Mouse (Mus musculus): ENCODE results near the gene Ptprt. TPM values are rescaled to one million over a fixed set of nuclear protein-coding genes. Genes with fewer than 3 reads are reported as not detected.

The Ptprt gene
- polyA plus RNA-seq, 1 experiment, result not detected

DNA sequence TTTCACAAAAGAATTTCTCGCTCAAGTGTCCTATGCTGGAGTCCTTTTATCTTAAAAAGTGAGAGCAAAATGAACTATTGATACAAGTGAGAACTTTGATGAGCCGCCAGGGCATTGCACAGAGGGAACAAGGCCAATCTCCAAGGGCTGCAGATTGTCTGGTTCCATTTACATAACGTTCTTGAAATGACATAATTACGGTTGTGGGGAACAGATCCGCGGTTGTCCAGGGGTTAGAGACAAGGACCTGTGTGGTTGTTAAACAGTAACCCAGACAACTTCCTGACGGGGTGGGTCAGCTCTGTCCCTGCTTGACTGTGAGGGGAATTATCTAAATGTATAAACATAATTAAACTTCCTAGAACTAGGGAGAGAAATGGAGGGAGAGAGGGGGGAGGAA is 129.3 kb downstream of the Ptprt start:
- TF ChIP-seq CTCF (IDR thresholded peaks at IDR 0.05; ENCODE audit: low read depth, low read length), result no peak
- no peak for TF ChIP-seq POLR2A (IDR thresholded peaks at IDR 0.05; ENCODE audit: borderline replicate concordance, low read depth, low read length)
- H3K4me3 ChIP-seq (ENCODE audit: insufficient read depth, low read length), result no peak overlapping the region
- no peak overlapping the region for H3K27ac ChIP-seq (ENCODE audit: insufficient read depth, low read depth, low read length)
- no peaks in the 10 kb centered on the region for H3K4me1 ChIP-seq (ENCODE audit: control insufficient read depth, insufficient read depth, low read length)

DNA sequence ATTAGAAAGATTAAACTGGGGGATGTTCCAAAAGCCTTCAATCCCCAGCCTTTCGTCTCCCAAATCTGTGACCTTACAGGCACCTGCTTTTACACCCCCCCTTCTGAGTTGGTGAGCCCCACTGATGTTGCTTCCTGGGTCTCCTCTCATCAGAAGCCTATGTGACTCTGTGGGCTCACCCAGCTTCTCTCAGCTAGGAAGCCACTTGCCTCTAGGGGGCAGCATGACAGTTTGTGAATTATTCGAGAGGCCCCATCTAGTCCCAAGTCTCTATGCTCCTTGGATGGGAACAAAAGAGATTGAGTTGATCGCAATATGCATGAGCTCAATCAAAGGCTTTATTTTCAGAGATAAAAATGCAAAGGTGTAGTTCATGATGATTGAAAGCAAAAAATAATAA is 132.0 kb downstream of the Ptprt start:
- Histone ChIP-seq H3K27ac (ENCODE audit: insufficient read depth, low read depth, low read length) (no peak overlapping the region), H3K4me1 (ENCODE audit: control insufficient read depth, insufficient read depth, low read length) (no peaks in the 10 kb centered on the region), H3K4me3 (ENCODE audit: insufficient read depth, low read length) (no peak overlapping the region)
- no peak for TF ChIP-seq POLR2A (IDR thresholded peaks at IDR 0.05; ENCODE audit: borderline replicate concordance, low read depth, low read length)
- no peak for TF ChIP-seq CTCF (IDR thresholded peaks at IDR 0.05; ENCODE audit: low read depth, low read length)

DNA sequence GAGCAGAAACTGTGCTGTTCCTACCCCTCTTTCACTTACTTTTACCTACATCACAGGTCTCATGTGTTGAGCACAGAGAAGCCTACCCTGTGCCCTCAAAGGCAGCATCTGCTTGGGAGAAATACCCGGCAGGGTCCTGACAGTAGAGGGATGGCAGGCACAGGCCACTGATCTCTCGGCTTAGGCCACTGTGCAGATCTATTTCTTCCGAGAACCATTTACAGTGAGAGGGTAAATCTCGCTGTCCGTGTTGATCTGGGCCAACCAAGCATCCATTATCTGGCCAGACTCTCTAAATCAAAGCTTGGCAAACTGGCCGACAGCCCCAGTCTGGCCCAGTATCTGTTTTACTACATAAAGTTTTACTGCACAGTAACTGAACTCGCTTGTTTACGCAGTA is 145.0 kb downstream of the Ptprt start:
- no peak overlapping the region for H3K4me3 ChIP-seq (ENCODE audit: insufficient read depth, low read length)
- no peaks in the 10 kb centered on the region for H3K4me1 ChIP-seq (ENCODE audit: control insufficient read depth, insufficient read depth, low read length)
- H3K27ac ChIP-seq (ENCODE audit: insufficient read depth, low read depth, low read length), result no peak overlapping the region
- TF ChIP-seq CTCF (IDR thresholded peaks at IDR 0.05; ENCODE audit: low read depth, low read length), result no peak
- TF ChIP-seq POLR2A (IDR thresholded peaks at IDR 0.05; ENCODE audit: borderline replicate concordance, low read depth, low read length), result no peak

DNA sequence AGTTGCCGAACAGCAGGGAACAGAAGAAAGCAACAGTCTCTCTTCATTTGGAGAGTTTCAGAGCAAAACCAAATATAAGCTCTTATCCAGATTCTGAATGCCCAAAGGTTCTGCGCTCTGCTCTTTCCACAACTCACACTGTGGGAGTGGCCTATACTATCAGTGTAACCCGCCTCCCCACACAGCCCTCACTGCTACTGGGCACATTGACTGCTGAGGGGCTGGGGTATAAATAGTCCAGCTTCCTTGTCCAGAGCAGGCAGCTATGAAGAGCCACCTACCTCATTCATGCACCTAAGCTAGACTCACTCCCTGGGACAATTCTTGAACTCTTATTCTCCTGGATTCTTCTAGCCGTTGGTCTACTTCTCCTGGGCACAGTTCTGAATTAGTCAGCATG is 147.9 kb downstream of the Ptprt start:
- no peaks in the 10 kb centered on the region for H3K4me1 ChIP-seq (ENCODE audit: control insufficient read depth, insufficient read depth, low read length)
- TF ChIP-seq CTCF (IDR thresholded peaks at IDR 0.05; ENCODE audit: low read depth, low read length) (no peak), POLR2A (IDR thresholded peaks at IDR 0.05; ENCODE audit: borderline replicate concordance, low read depth, low read length) (no peak)
- no peak overlapping the region for H3K4me3 ChIP-seq (ENCODE audit: insufficient read depth, low read length)

DNA sequence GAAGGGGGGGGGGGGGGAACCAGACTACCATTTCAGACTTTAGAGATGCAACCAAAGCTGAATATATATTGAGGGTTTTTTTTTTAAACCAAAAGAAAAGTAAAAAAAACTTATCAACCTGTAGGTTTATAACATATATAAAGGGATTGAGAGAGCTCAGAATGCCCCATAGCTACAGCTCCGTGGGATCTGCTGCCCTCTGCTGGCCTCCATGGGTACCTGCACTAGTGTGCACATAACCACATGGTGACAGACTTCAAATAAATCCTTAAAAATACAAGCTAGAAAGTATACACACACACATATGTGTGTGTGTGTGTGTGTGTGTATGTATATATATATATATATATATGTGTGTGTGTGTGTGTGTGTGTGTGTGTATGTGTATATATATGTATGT is 148.9 kb downstream of the Ptprt start:
- H3K4me1 ChIP-seq (ENCODE audit: control insufficient read depth, insufficient read depth, low read length), result no peaks in the 10 kb centered on the region
- H3K27ac ChIP-seq (ENCODE audit: insufficient read depth, low read depth, low read length), result no peak overlapping the region
- no peak overlapping the region for H3K4me3 ChIP-seq (ENCODE audit: insufficient read depth, low read length)
- TF ChIP-seq POLR2A (IDR thresholded peaks at IDR 0.05; ENCODE audit: borderline replicate concordance, low read depth, low read length) (no peak), CTCF (IDR thresholded peaks at IDR 0.05; ENCODE audit: low read depth, low read length) (no peak)

More for the DNA sequence above, 147.9 kb downstream of the Ptprt start:
- H3K27ac ChIP-seq (ENCODE audit: insufficient read depth, low read depth, low read length), result no peak overlapping the region

DNA sequence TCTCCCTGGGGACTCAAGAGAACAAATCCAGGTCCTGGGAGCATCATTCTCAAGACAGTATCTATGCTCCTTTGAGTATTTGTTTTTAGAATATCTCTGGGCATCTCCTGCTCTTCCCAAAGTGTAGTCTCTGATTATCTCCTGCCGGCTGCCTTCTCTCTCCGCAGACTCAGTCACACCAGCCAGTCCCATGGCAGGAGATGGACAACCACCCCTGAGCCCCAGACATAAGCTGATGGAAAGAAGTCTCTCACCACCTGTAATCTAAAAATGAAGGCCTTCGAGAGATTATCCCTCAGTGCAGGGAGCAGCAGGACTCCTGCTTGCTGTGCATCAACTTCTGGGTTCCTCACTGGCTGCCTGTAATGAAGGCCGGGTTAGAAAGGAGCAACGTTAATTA is 151.9 kb downstream of the Ptprt start:
- Histone ChIP-seq H3K27ac (ENCODE audit: insufficient read depth, low read depth, low read length) (no peak overlapping the region), H3K4me1 (ENCODE audit: control insufficient read depth, insufficient read depth, low read length) (no peaks in the 10 kb centered on the region), H3K4me3 (ENCODE audit: insufficient read depth, low read length) (no peak overlapping the region)
- TF ChIP-seq POLR2A (IDR thresholded peaks at IDR 0.05; ENCODE audit: borderline replicate concordance, low read depth, low read length) (no peak), CTCF (IDR thresholded peaks at IDR 0.05; ENCODE audit: low read depth, low read length) (no peak)

DNA sequence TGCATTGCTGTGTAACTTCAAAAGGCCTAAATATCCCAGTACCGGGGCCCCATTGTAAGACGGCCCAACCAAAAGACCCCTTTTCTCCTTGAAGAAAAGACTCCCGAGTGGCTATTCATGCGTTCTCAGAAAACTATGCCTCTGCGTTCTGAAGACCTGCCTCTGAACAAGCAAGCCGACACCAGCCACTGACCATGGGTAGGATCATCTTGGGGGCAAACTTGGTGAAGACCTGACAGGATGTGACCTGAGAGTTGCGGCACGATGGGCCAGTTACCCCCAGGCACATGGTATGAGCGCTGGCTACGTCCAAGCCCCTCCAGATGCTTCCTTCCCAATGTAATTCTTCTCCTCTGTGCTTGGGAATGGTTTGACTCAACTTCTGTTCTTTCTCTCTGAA is 153.3 kb downstream of the Ptprt start:
- Histone ChIP-seq H3K27ac (ENCODE audit: insufficient read depth, low read depth, low read length) (no peak overlapping the region), H3K4me1 (ENCODE audit: control insufficient read depth, insufficient read depth, low read length) (no peaks in the 10 kb centered on the region), H3K4me3 (ENCODE audit: insufficient read depth, low read length) (no peak overlapping the region)
- no peak for TF ChIP-seq CTCF (IDR thresholded peaks at IDR 0.05; ENCODE audit: low read depth, low read length)

DNA sequence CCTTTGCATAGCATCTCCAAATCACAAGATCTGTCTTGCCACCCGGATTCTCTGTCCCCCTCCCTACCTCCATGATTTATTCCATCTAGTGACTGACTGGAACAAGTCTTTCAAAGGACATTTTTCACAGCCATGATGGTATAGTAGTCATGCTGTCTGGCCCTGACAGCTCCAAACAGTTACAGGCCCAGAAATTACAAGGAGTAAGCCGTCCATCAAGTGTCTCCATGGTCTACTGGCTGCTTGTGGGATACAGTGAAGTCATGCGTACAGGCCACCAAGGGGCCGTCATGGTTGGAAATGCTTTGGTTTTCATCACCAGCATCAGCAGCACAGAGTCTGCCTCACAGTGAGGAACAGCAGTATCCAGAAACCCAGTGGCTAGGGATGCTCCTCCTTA is 156.1 kb downstream of the Ptprt start:
- no peaks in the 10 kb centered on the region for H3K4me1 ChIP-seq (ENCODE audit: control insufficient read depth, insufficient read depth, low read length)
- no peak overlapping the region for H3K27ac ChIP-seq (ENCODE audit: insufficient read depth, low read depth, low read length)
- no peak overlapping the region for H3K4me3 ChIP-seq (ENCODE audit: insufficient read depth, low read length)
- TF ChIP-seq POLR2A (IDR thresholded peaks at IDR 0.05; ENCODE audit: borderline replicate concordance, low read depth, low read length) (no peak), CTCF (IDR thresholded peaks at IDR 0.05; ENCODE audit: low read depth, low read length) (no peak)

DNA sequence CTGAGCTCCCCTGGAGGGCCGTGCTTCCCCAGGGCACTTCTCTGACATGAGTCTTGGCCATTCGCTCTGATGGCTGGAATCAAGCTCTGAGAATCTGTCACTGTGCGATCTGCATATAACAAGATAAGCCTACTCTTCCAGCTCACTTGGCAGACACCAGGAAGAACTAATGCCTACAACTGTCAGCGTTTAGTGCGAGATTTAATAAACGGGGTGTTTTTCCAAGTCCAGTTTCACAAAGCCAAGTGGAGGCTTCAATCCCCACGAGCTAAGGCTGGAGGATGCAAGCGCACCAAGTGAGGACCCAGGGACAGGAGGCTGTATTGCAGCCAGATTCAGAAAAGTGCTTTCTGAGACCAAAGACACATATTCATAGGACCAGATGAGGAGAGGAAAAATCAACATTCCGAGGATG is 161.4 kb downstream of the Ptprt start:
- no peak overlapping the region for H3K4me3 ChIP-seq (ENCODE audit: insufficient read depth, low read length)
- H3K4me1 ChIP-seq (ENCODE audit: control insufficient read depth, insufficient read depth, low read length), result no peaks in the 10 kb centered on the region
- no peak overlapping the region for H3K27ac ChIP-seq (ENCODE audit: insufficient read depth, low read depth, low read length)
- no peak for TF ChIP-seq CTCF (IDR thresholded peaks at IDR 0.05; ENCODE audit: low read depth, low read length)
- TF ChIP-seq POLR2A (IDR thresholded peaks at IDR 0.05; ENCODE audit: borderline replicate concordance, low read depth, low read length), result no peak

DNA sequence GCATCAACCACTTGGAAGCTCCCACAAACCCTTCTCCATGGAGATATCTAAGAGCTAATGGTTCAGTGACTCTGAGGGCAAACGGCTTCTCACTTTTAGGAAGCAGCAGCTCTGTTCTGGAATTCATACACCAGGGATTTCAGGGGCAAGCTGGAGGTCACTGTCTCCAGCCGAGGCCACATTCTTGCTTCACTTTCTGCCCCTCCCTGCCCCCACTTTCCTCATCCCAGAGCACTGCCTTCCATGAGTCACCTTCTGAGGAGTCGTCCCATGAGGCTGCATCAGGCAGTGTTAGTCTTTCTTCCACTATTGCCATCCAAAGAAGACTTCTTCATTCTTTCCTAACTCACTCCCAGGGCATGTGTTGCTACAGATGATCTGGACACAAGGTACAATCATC is 162.8 kb downstream of the Ptprt start:
- H3K4me3 ChIP-seq (ENCODE audit: insufficient read depth, low read length), result no peak overlapping the region
- H3K27ac ChIP-seq (ENCODE audit: insufficient read depth, low read depth, low read length), result no peak overlapping the region
- no peak for TF ChIP-seq CTCF (IDR thresholded peaks at IDR 0.05; ENCODE audit: low read depth, low read length)
- TF ChIP-seq POLR2A (IDR thresholded peaks at IDR 0.05; ENCODE audit: borderline replicate concordance, low read depth, low read length), result no peak
- no peaks in the 10 kb centered on the region for H3K4me1 ChIP-seq (ENCODE audit: control insufficient read depth, insufficient read depth, low read length)

DNA sequence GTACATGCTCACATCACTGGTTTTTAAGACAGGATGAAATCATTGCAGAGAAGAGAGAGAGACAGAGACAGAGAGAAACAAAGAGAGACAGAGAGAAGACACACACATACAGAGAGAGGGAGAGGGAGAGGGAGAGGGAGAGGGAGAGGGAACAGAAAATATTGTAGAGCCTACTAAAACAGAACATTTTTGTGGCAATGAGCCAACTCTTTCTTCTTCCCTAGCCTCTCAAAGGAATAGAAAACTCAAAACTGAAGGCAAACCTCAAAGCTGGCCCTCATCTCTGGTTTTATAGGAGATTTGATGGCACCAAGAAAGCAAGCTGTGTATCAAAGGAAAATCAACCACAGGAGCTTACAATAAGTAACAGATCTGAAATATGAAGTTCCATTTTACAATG is 176.9 kb downstream of the Ptprt start:
- TF ChIP-seq CTCF (IDR thresholded peaks at IDR 0.05; ENCODE audit: low read depth, low read length) (no peak), POLR2A (IDR thresholded peaks at IDR 0.05; ENCODE audit: borderline replicate concordance, low read depth, low read length) (no peak)

More for the DNA sequence above, 176.9 kb downstream of the Ptprt start:
- Histone ChIP-seq H3K4me1 (ENCODE audit: control insufficient read depth, insufficient read depth, low read length) (no peaks in the 10 kb centered on the region), H3K4me3 (ENCODE audit: insufficient read depth, low read length) (no peak overlapping the region), H3K27ac (ENCODE audit: insufficient read depth, low read depth, low read length) (no peak overlapping the region)
